Mouse (Mus musculus): ENCODE measurements around the gene Crygn.

Gene Crygn

DNA sequence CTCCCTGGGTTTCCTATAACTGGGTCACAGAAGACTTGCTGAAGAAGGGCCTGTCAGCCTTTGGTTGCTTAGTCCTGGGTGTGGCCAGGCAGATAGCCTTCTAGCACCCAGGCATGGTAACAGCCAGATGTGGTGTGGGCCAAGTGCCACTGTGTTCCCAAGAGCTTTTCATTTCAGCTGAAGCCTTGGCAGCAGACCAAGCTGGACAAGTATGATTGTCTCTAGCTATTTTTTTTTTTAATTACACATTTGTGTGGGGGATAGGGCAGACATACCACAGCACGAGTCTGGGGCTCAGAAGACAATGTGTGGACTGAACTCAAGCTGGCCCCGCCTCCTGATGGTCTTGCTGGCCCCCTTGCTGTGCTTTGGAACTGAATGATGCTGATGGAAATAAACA, 47.8 kb downstream of the Crygn start:
- no peak for DNase-seq (ENCODE audit: low spot score in 2 of 2)

DNA sequence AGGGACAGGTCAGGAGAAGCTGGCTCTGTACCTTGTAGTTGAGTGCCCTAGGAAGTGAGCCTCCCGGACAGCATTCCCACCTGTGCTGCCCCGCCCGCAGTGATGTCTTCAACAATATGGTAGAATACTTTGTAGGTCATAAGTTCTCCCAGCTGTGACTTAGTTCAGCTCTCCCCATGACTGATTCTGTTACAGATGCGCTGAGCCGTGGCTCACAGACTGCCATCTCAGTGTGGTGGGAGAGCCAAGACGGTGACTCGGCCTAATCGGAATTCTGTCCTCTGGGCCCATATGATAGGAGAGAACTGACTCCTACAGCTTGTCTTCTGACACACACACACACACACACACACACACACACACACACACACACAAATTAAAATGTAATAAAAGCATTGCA, 53.2 kb downstream of the Crygn start:
- DNase-seq (ENCODE audit: low spot score in 2 of 2): no peak

GRCm38 (mm10) chr5:24701271-24701670, 56.5 kb downstream of the Crygn start:
- DNase-seq (ENCODE audit: low spot score in 2 of 2): no peak
